In genomic region chr7:66955455-66955919, GRCm38 (mm10) we compare ENCODE assay signal across 8 mouse cellular contexts.
DNase-seq lines count a peak whose midpoint lies in the region; ATAC-seq lines count a peak whose summit lies in the region.
"Had no signal": no experiment of that assay in that cellular context is flagged by ENCODE, and none has a peak within 500 bp of the region (broad histone marks: within the 10 kb centered on the region; RNA-seq: fewer than 3 reads in every experiment).

No protein-coding gene starts in this region.

- H3K36me3 ChIP-seq in embryonic facial prominence, embryonic 11.5 days (replicated peaks; ENCODE audit: control insufficient read depth, insufficient read depth, low read depth, low read length), result no peaks in the 10 kb centered on the region
- no peaks in the 10 kb centered on the region for H3K36me3 ChIP-seq in hindbrain, embryonic 12.5 days
- H3K36me3 ChIP-seq in limb, embryonic 12.5 days, result no peaks in the 10 kb centered on the region

- no peak overlapping the region for H3K4me3 ChIP-seq in embryonic facial prominence, embryonic 11.5 days (ENCODE audit: low read depth, low read length)
- H3K4me3 ChIP-seq in hindbrain, embryonic 12.5 days, result no peak overlapping the region
- H3K4me3 ChIP-seq in limb, embryonic 12.5 days (replicated peaks), result no peak overlapping the region
- H3K4me3 ChIP-seq: megakaryocyte, embryonic 14.5 days had no signal

- H3K9me3 ChIP-seq in embryonic facial prominence, embryonic 11.5 days (replicated peaks; ENCODE audit: control insufficient read depth, low read length), result no peaks in the 10 kb centered on the region
- no peaks in the 10 kb centered on the region for H3K9me3 ChIP-seq in hindbrain, embryonic 12.5 days (replicated peaks)
- no peaks in the 10 kb centered on the region for H3K9me3 ChIP-seq in limb, embryonic 12.5 days

- no peak overlapping the region for H3K9ac ChIP-seq in embryonic facial prominence, embryonic 11.5 days (replicated peaks; ENCODE audit: low read length)
- H3K9ac ChIP-seq in hindbrain, embryonic 12.5 days, result no peak overlapping the region
- no peak overlapping the region for H3K9ac ChIP-seq in limb, embryonic 12.5 days (replicated peaks)

- peaks cover 4% of the 10 kb centered on the region for H3K4me1 ChIP-seq in embryonic facial prominence, embryonic 11.5 days (ENCODE audit: control insufficient read depth, insufficient read depth, low read length)
- peaks cover 9% of the 10 kb centered on the region; the same call in 1 of the 2 replicates for H3K4me1 ChIP-seq in hindbrain, embryonic 12.5 days
- peaks cover 40% of the 10 kb centered on the region for H3K4me1 ChIP-seq in limb, embryonic 12.5 days (replicated peaks)

- H3K4me2 ChIP-seq in embryonic facial prominence, embryonic 11.5 days (ENCODE audit: low read depth, low read length), result no peak overlapping the region
- no peak overlapping the region for H3K4me2 ChIP-seq in hindbrain, embryonic 12.5 days (replicated peaks)
- H3K4me2 ChIP-seq in limb, embryonic 12.5 days, result no peak overlapping the region

- DNase-seq in embryo, embryonic 10.5 days (ENCODE audit: low spot score), result peak; percentile 74
- peak; percentile 52 for DNase-seq in embryonic facial prominence, embryonic 11.5 days (ENCODE audit: low spot score)
- DNase-seq in frontal cortex, postnatal 14 days (ENCODE audit: low spot score in 2 of 2), result no peak
- DNase-seq in layer of hippocampus, postnatal 36 days, result no peak
- DNase-seq in thymus, postnatal 0 days (ENCODE audit: low spot score), result no peak

- no peaks in the 10 kb centered on the region for H3K27me3 ChIP-seq in embryonic facial prominence, embryonic 11.5 days (ENCODE audit: control insufficient read depth, insufficient read depth, low read length)
- no peaks in the 10 kb centered on the region for H3K27me3 ChIP-seq in hindbrain, embryonic 12.5 days
- no peaks in the 10 kb centered on the region for H3K27me3 ChIP-seq in limb, embryonic 12.5 days
- H3K27me3 ChIP-seq: megakaryocyte, embryonic 14.5 days had no signal

- peak; percentile 66; the same call in 1 of the 2 replicates for ATAC-seq in embryonic facial prominence, embryonic 11.5 days (replicated peaks; ENCODE audit: insufficient number of reproducible peaks, low FRiP score, low TSS enrichment, low read depth)
- ATAC-seq in hindbrain, embryonic 12.5 days (ENCODE audit: low FRiP score), result no peak
- peak; percentile 77 for ATAC-seq in limb, embryonic 12.5 days (ENCODE audit: insufficient number of reproducible peaks, insufficient read depth, low FRiP score, low TSS enrichment, low read depth)

- H3K27ac ChIP-seq in embryonic facial prominence, embryonic 11.5 days (replicated peaks; ENCODE audit: low read depth, low read length), result peak overlapping the region; percentile 67; the same call in 1 of the 2 replicates
- peak overlapping the region; percentile 40; the same call in 1 of the 2 replicates for H3K27ac ChIP-seq in hindbrain, embryonic 12.5 days
- peak overlapping the region; percentile 88 for H3K27ac ChIP-seq in limb, embryonic 12.5 days

- WGBS in embryonic facial prominence, embryonic 11.5 days, result 11% methylated on average over 8 of the region's 8 CpGs
- WGBS in hindbrain, embryonic 12.5 days, result 53% methylated on average over 8 of the region's 8 CpGs
- WGBS in limb, embryonic 12.5 days, result 12% methylated on average over 8 of the region's 8 CpGs

Comparison
In these comparisons a context has a peak if more than half of its experiments do, and no peak if none do; other contexts are left out.
1. DNase-seq: peak in embryo, embryonic 10.5 days (single experiment) and embryonic facial prominence, embryonic 11.5 days (single experiment); none in frontal cortex, postnatal 14 days (0 of 2), layer of hippocampus, postnatal 36 days (0 of 2) and thymus, postnatal 0 days (single experiment).
2. Peak in every context shown above with its lines, with median percentiles within 50 percentile points of each other: H3K27ac ChIP-seq.